Mouse (Mus musculus): ENCODE data around the gene Fmnl3.

GRCm38 (mm10) chr15:99376240-99376639 is 6.0 kb upstream of the Fmnl3 start:
- TF ChIP-seq POLR2A (IDR thresholded peaks at IDR 0.05; ENCODE audit: insufficient read depth, low read depth, low read length) (no peak), CTCF (IDR thresholded peaks at IDR 0.05) (no peak), EP300 (IDR thresholded peaks at IDR 0.05; ENCODE audit: insufficient read depth, low read depth, low read length) (no peak)

Measured in heart, adult 2 months (tissue).